Mouse (Mus musculus) lung, embryonic 14.5 days (tissue): ENCODE measurements around the gene Nucb1. TPM values are rescaled to one million over a fixed set of nuclear protein-coding genes. Genes with fewer than 3 reads are reported as not detected.

ENCODE experiments used
- ATAC-seq: fragments of 200-750 bp; cut with Nextera tagmentation; 2 replicates; pipeline ENCODE4 v1.8.0; 2017; ENCODE audit warnings: mild to moderate bottlenecking, moderate TSS enrichment, moderate library complexity; ENCODE audit not compliant: insufficient read depth
- DNase-seq: peaks from one replicate; pipeline ENCODE4 v3.0.0-alpha.2; 2015
- H3K27ac ChIP-seq: fragments of 300-500 bp; sonication (generic); 2 replicates; pipeline ENCODE4 v1.5.1; 2014; ENCODE audit warnings: low read depth, mild to moderate bottlenecking, moderate library complexity
- H3K27me3 ChIP-seq: fragments of 300-500 bp; sonication (generic); 2 replicates; pipeline ENCODE4 v1.6.1; 2014; ENCODE audit warnings: low read length, control low read depth; ENCODE audit not compliant: insufficient read depth
- H3K36me3 ChIP-seq: fragments of 300-500 bp; sonication (generic); 2 replicates; pipeline ENCODE4 v1.6.1; 2014; ENCODE audit warnings: control low read depth; ENCODE audit not compliant: insufficient read depth
- H3K4me1 ChIP-seq: fragments of 300-500 bp; sonication (generic); 2 replicates; pipeline ENCODE4 v1.6.1; 2014; ENCODE audit warnings: antibody characterized with exemption, control low read depth; ENCODE audit not compliant: insufficient read depth
- H3K4me2 ChIP-seq: fragments of 300-500 bp; sonication (generic); 2 replicates; pipeline ENCODE4 v1.6.1; 2014; ENCODE audit warnings: mild to moderate bottlenecking
- H3K4me3 ChIP-seq: fragments of 300-500 bp; sonication (generic); 2 replicates; pipeline ENCODE4 v1.5.1; 2014; ENCODE audit warnings: low read depth, low read length
- H3K9ac ChIP-seq: fragments of 300-500 bp; sonication (generic); 2 replicates; pipeline ENCODE4 v1.6.1; 2014
- H3K9me3 ChIP-seq: fragments of 300-500 bp; sonication (generic); 2 replicates; pipeline ENCODE4 v1.6.1; 2016; ENCODE audit warnings: low read depth, low read length, control low read depth
- CTCF ChIP-seq: IDR thresholded peaks from 2 replicates; pipeline ENCODE4 v1.5.1; 2016; ENCODE audit warnings: antibody characterized with exemption, low read depth
- WGBS: fragments of 180-500 bp; shearing (Covaris S2); extraction: QIAGEN DNeasy Blood & Tissue Kit; methylation state at CpG from one replicate; pipeline ENCODE4 v1.1.7; 2014; 5-methylcytosine and 5-hydroxymethylcytosine counted together
- polyA plus RNA-seq: library from polyadenylated mRNA; unstranded; fragments of >200 nt; fragmentation: Nextera tagmentation; extraction: Ambion mirVana; gene quantifications from 2 replicates; pipeline ENCODE4 v1.2.1, GENCODE M21; 2014

Gene Nucb1
- polyA plus RNA-seq, 1 experiment from 2014 or later: 194 TPM

DNA sequence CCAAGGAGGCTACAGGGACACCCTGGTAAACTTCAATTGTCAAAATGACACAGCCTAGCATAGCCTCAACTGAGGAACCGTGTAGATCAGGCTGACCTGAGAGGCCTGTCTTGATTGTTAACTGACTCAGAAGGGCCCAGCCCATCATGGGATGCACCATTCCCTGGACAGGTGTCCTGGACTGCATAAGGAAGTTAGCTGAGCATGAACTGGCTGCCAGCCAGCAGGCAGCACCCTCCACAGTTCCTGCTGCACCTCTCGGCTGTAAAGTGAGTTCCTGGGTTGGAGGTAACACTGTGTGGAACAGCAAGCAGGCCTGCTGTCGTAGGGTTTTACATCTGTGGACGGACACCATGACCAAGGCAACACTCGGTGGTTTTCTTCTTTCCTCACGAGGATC, 2.6 kb downstream of the Nucb1 start:
- Histone ChIP-seq H3K9me3 (no peaks in the 10 kb centered on the region), H3K4me1 (no peaks in the 10 kb centered on the region), H3K4me2 (no peak overlapping the region), H3K27ac (no peak overlapping the region), H3K36me3 (peaks cover 27% of the 10 kb centered on the region), H3K27me3 (no peaks in the 10 kb centered on the region), H3K9ac (no peak overlapping the region), H3K4me3 (no peak overlapping the region)
- ATAC-seq: no peak
- no peak for TF ChIP-seq CTCF
- no peak for DNase-seq
- 85% methylated on average over 6 of the region's 6 CpGs for WGBS

GRCm38 (mm10) chr7:45498427-45498826, 11.8 kb downstream of the Nucb1 start:
- peaks cover 89% of the 10 kb centered on the region for H3K36me3 ChIP-seq
- H3K4me2 ChIP-seq: no peak overlapping the region
- ATAC-seq (no peak), DNase-seq (no peak)
- H3K9me3 ChIP-seq: no peaks in the 10 kb centered on the region
- no peaks in the 10 kb centered on the region for H3K4me1 ChIP-seq
- TF ChIP-seq CTCF: no peak
- no peak overlapping the region for H3K27ac ChIP-seq
- H3K4me3 ChIP-seq: no peak overlapping the region
- H3K9ac ChIP-seq: no peak overlapping the region
- no peaks in the 10 kb centered on the region for H3K27me3 ChIP-seq
- WGBS: 95% methylated on average over 6 of the region's 6 CpGs

DNA sequence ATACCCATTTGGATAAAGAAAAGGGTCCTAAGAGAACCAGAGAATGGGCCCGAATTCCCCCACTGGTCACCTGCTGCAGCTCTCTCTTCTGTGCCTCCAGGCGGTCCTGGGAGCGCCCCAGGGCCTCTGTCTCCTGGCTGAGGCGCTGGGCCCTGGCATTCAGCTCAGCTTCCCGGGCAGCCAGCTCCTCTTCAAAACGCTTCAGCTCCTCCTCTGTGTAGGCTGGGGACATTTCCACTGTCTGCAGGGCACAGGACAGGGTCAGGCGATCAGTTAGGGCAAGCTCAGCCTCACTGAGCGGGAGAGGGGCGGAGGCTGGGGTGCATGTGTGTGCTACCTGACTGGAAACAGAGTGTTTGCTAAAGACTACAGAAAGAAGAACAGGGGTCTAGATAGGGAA, 15.7 kb downstream of the Nucb1 start:
- Histone ChIP-seq H3K4me1 (no peaks in the 10 kb centered on the region), H3K4me2 (no peak overlapping the region), H3K4me3 (no peak overlapping the region), H3K27me3 (no peaks in the 10 kb centered on the region), H3K27ac (no peak overlapping the region), H3K9ac (no peak overlapping the region), H3K36me3 (peaks cover 68% of the 10 kb centered on the region), H3K9me3 (no peaks in the 10 kb centered on the region)
- no peak for ATAC-seq
- DNase-seq: no peak
- 80% methylated on average over 9 of the region's 9 CpGs for WGBS
- no peak for TF ChIP-seq CTCF

- Histone ChIP-seq H3K4me3 (no peak overlapping the region), H3K36me3 (peaks cover 52% of the 10 kb centered on the region), H3K9me3 (no peaks in the 10 kb centered on the region), H3K27me3 (no peaks in the 10 kb centered on the region), H3K4me2 (no peak overlapping the region), H3K4me1 (no peaks in the 10 kb centered on the region), H3K9ac (no peak overlapping the region), H3K27ac (no peak overlapping the region)
- TF ChIP-seq CTCF: no peak
- 84% methylated on average over 5 of the region's 5 CpGs for WGBS
- DNase-seq: no peak
- no peak for ATAC-seq
Measured at GRCm38 (mm10) chr7:45492951-45493350, 17.3 kb downstream of the Nucb1 start.

DNA sequence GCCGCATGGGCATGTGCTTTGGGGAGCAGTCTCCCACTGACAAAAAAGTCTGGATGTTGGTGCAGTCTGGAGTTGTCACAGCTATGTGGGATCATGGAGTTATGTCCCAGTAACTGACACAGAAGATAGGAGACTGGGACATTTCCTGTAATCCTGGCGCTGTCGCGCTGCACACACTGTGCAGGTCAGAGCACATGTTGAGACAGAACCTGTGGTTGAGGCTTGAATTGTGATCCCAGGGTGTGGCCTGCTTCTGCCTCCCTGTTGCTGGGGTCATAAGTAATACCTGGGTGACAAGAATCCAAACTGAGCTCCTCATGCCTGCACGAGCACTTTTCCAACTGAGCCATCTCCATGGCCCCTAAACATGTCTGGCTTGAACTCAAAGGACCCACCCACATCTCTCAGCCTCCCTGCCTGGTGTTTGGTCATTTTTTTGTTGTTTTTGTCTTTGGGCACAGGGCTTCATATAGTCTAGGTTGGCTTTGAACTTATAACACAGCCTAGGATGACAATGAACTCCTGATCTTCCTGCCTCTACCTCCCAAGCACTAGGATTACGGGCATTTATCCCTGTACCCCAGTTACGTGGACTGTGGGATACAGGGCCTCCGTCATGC, 17.9 kb downstream of the Nucb1 start:
- Histone ChIP-seq H3K36me3 (peaks cover 46% of the 10 kb centered on the region), H3K4me3 (no peak overlapping the region), H3K27ac (no peak overlapping the region), H3K4me2 (no peak overlapping the region), H3K9ac (no peak overlapping the region), H3K9me3 (no peaks in the 10 kb centered on the region), H3K27me3 (no peaks in the 10 kb centered on the region), H3K4me1 (no peaks in the 10 kb centered on the region)
- TF ChIP-seq CTCF: no peak
- ATAC-seq: no peak
- no peak for DNase-seq
- WGBS: 96% methylated on average over 8 of the region's 8 CpGs

- peak overlapping the region; percentile 37 for H3K4me2 ChIP-seq
- no peaks in the 10 kb centered on the region for H3K27me3 ChIP-seq
- H3K36me3 ChIP-seq: peaks cover 36% of the 10 kb centered on the region
- TF ChIP-seq CTCF: no peak
- no peak overlapping the region for H3K9ac ChIP-seq
- H3K4me1 ChIP-seq: no peaks in the 10 kb centered on the region
- H3K27ac ChIP-seq: no peak overlapping the region
- WGBS: 14% methylated on average over 3 of the region's 3 CpGs
- ATAC-seq (no peak; the same call in 1 of the 2 replicates), DNase-seq (no peak)
- no peaks in the 10 kb centered on the region for H3K9me3 ChIP-seq
- no peak overlapping the region for H3K4me3 ChIP-seq
Measured at GRCm38 (mm10) chr7:45491264-45491663, 18.9 kb downstream of the Nucb1 start.

DNA sequence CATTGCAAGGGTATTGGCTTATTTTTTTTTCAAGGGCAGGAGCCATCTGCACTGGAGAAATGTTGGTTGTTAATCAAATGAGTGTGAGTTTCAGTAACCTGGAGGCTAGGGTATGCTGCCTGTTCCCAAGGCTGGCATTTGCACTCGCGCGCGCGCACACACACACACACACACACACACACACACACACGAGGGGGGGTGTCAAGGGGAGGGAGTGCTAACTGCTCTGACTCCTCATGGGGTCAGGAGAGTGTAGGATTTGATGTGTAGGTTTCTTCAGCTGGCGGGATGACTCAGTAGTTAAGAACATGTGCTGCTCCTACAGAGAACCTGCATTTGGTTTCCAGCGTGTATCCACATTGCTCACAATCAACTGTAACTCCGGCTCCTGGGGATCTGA, 19.4 kb downstream of the Nucb1 start:
- Histone ChIP-seq H3K27me3 (no peaks in the 10 kb centered on the region), H3K9ac (no peak overlapping the region), H3K4me2 (peak overlapping the region; percentile 37), H3K4me1 (no peaks in the 10 kb centered on the region), H3K27ac (no peak overlapping the region), H3K4me3 (no peak overlapping the region), H3K36me3 (peaks cover 31% of the 10 kb centered on the region), H3K9me3 (no peaks in the 10 kb centered on the region)
- WGBS: 28% methylated on average over 9 of the region's 9 CpGs
- ATAC-seq (no peak), DNase-seq (no peak)
- TF ChIP-seq CTCF: no peak

GRCm38 (mm10) chr7:45489578-45489977, 20.6 kb downstream of the Nucb1 start:
- no peaks in the 10 kb centered on the region for H3K9me3 ChIP-seq

More at GRCm38 (mm10) chr7:45489578-45489977, 20.6 kb downstream of the Nucb1 start:
- Histone ChIP-seq H3K27ac (no peak overlapping the region), H3K27me3 (no peaks in the 10 kb centered on the region), H3K4me1 (no peaks in the 10 kb centered on the region), H3K9ac (no peak overlapping the region), H3K36me3 (peaks cover 19% of the 10 kb centered on the region), H3K4me2 (no peak overlapping the region), H3K4me3 (no peak overlapping the region)
- 64% methylated on average over 7 of the region's 7 CpGs for WGBS
- ATAC-seq (no peak), DNase-seq (no peak)
- no peak for TF ChIP-seq CTCF
